Mouse (Mus musculus): ENCODE measurements at regions not wholly inside any gene's neighbourhood (a gene's known extent, or its start where the extent isn't known, plus 50 kb on each side); places are given as distances from the start of the nearest gene placed in this dataset.

DNA sequence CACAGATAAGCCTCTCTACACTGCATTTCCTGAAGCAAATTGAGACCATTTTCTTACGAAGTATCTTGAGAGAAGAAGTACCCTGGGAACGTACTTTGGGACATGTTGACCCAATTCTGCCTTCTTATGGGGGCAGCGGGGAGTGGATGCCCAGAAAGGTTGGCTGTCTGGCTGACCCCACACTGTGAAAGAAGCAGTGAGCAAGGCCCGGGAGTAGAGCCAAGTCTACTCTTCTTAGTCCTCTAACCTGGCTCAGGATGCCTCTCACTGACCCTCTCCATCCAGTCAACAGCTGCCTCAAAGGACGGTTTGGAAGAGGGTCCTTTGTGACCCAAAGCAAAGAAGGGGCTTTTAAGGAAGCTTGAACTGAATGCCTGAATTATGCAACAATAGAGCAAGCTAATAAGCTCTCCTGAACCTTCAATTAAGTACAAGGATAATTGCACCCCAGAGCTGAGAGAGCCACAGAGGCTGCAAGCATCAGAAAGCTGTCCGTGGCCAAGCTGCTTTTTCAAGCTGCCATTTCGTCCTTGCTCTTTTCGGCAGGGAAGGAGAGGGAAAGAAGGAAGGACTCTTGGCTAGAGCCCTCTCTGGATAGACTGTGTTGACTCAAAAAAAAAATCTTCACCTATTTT, 70.3 kb downstream of the Pctp start:
- no peak for DNase-seq (ENCODE audit: low read depth, low spot score)

DNA sequence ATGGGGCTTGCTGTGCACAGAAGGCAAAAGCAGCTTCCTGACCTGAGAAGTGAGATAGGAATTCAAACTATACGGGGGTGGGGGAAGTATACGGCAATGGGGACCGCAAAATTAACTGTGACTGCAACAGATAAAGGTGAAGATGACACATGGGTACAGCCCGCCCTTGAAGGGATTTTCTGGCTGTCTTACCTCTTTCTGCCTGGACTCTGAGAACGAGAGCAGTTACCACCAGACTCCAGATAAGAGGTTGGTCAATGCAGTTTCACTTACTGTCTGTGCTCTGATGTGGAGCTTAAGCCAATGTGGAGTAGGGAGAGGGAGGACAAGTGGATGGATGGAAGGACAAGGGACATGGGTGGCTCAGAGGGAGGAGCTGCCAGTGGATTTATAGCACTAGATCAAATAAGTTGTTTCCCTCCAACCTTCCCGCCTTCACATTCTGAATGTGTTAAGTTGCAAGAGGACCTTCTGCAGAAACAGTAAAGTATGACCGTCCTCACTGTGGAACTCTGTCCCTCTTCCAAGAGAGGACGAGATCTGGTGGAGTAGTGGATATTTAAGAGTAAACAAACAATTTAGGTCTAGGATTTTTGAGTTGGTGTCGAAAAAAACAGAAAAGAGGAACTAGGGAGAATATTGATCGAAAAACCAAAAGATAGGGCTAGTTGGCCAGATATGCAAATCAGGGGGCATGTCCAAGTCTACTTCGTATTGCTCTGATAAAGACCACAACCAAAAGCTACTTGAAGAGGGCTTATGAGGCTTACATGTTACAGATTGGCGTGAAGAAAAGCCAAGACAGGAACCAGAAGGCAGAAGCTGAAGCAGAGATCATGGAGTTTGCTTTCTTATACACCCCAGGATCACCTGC, 73.3 kb downstream of the Pctp start:
- peak; percentile 5 for DNase-seq (ENCODE audit: low read depth, low spot score)

DNA sequence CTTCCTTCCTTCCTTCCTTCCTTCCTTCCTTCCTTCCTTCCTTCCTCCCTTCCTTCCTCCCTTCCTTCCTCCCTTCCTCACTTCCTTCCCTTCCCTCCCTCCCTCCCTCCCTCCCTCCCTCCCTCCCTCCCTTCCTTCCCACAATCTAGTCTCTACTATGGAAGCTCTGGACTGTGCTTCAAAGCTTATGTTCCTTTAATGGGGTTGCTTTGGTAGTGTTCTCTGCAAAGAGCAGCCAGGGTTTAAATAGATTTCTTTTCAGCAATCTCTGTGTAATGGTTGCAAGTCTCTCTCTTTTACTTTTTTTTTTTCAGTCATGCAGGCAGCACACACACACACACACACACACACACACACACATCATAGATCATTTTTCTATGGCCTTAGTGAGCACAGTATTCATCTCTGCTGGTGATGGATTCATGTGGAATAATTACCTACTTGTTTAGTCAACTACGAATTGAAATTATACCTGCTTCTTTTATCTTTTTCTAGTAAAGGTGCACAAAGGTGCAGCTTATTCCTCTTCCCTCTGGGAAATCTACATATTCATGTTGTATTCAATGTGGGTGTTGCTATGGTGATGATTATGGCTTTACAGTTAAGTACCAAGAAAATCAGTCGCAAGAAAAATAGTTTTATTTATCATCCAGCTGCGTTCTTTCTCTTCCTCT, 75.1 kb downstream of the Pctp start:
- DNase-seq (ENCODE audit: low read depth, low spot score): no peak

DNA sequence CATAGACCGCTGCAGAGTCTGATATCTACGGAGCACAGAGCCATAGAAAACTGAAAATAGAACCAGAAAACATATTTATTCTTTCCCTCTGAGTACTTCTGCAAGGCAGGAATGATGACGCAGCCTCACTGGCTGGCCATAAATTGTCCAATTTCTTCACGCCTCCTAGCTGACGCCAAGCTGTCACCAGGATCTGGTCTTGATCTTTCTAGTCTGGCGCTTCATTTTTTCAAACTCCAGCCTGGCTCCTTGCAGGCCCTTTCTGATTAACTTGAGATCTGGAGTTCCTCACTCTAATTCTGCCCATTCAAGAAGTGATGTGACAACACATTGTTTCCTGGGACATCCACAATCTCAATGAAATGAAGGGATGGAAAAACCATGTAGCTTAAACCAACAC, 80.1 kb downstream of the Pctp start:
- no peak for DNase-seq (ENCODE audit: low read depth, low spot score)

DNA sequence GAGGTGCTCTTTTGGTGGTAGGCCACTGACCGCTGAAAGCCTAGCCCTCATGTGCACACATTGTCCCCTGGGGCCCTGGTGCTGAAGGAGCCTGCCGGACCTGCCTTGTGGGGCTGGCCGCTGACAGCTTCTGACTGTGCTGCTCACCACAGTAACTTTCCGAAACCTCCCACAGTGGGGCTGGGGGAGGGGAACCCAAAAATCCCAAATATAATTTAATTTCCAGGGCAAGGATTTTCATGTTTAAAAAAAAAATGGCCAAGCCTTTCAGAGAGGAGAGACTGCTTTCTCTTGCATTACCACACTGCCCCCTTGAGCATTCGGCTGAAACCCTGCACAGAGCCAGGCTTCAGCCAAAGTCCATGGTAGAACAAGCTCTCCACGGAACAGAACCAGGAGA, 81.5 kb downstream of the Pctp start:
- DNase-seq (ENCODE audit: low read depth, low spot score): no peak

DNA sequence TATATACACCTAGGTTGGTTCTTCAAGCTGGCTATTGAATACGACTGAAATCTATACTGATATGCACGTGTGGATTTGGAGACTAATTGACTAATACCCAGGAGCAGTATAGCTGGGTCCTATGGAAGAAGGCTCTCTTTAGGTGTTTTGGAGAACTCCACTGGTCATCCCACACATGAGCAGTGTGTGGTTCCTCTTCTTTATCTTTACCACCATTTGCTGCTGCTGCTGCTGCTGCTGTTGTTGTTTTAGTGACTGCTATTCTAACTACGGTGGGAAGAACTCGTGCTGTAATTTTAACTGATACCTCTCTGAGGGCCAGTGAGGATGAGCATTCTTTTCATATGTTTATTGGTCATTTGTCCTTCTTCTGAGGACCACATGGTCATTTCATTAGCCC, 86.9 kb downstream of the Pctp start:
- no peak for DNase-seq (ENCODE audit: low read depth, low spot score)

DNA sequence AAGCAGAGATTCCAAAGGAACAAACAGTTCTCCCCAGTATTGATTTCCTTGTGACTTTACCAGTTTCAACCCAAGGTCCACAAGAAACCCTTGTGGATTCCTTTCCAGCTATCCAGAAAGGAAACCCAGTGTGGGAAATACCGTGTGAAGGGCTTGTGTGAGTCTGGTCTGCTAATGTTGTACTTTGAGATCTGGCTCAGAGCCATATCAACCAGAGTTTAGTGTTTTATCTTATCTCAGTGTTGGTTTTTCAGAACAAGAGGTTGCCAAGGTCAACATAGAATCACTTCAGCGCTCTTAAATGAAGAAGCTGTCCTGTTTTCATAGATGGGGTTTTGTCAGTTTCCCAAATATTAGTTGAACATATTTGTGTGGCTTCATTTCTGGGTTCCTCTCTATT, 88.1 kb downstream of the Pctp start:
- no peak for DNase-seq (ENCODE audit: low read depth, low spot score)

DNA sequence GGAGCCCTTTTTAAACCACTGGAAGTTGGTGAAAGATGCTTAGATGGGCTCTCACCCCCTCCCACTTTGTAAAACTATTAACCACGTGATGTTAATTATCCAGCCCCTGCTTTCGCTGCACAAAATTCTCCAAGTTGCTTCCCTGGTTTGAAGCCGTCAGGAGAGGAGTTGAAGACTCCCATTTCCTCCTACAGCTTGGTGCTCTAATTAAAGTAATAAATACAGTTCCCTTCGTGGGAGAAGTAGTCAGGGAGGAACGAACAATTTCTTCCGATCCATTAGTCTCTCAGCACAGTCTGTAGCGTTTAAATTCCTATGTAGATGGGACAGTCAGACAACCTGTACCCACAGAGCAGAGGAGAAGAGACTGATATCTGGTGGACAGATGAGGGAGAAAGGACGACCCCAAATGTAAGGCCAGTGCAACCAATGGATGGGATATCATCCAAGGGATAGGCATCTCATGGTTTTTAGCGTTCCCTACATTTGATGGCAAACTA, 101.4 kb downstream of the Pctp start:
- DNase-seq (ENCODE audit: low read depth, low spot score): no peak

DNA sequence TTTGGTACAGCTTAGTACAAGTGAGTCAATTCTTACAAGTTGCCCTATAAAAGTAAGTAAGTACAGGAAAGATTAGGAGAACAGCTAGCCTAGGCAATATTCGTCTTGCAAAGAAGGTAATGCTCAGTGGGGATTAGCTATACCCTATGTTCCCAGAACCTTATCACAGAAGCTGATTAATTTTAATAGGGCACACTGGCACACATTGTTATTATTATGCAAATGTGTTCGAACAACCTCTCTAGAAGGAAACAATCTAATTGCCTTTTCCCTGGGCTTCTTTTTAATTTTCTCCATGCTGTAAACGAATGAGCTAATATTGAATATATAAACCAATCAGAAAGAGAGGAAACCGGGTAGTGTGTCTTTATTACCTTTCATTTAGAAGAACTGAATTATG, 104.2 kb downstream of the Pctp start:
- DNase-seq (ENCODE audit: low read depth, low spot score): no peak

DNA sequence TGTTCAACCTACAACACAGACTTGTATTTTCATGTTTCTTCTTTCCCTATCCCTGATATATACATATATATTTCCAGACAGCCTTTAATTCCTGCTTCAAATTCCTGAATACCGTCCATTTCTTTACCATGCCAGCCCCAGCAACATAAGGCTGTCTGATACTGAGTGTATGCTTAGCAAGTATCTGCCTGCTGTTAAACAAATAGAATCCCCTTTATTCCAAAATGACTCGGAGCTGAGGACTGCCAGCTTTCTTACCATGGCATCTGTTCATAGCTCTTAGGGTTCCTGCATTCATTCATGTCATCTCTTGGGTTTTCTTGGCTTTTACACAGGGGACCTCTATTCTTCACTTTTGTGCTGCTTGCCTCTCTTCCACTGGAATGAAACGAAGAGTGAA, 105.8 kb downstream of the Pctp start:
- DNase-seq (ENCODE audit: low read depth, low spot score): no peak

DNA sequence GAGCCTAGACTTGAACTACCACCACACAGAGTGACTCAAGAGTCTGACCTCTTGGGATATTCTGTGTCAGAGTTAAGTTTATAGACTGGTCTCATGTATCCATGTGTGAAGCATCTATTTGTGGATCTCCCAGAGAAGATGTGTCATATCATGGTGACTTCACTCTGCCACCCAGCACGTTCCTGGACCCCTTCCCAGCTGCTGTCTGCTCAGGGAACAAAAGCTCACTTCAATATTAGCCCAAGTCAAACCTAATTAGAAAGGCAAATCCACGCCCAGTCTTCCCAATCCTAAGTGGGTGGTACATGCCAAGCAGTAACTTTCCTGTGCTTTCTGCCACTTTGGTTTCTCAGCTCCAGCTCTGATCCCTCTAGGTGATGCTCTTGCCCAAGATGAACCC, 94.1 kb upstream of the Ankfn1 start:
- DNase-seq (ENCODE audit: low read depth, low spot score): no peak

DNA sequence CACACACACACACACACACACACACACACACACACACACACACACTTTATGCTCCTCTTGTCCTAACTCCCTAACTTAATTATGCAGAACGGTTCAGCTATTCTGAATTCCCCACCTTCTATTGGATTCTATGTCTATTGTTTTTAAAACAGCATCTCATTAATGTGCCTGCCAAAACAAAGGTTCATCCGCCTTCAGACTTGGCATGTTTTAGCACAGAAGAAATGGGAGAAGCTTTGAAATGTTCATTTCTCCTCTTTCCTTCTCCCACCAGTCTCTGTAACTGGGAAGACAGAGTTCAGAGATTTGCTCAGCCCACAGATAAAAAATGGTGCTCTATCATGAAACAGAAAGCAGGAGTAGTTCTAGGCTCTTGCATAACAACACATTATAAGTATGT, 90.1 kb upstream of the Ankfn1 start:
- DNase-seq (ENCODE audit: low read depth, low spot score): no peak

DNA sequence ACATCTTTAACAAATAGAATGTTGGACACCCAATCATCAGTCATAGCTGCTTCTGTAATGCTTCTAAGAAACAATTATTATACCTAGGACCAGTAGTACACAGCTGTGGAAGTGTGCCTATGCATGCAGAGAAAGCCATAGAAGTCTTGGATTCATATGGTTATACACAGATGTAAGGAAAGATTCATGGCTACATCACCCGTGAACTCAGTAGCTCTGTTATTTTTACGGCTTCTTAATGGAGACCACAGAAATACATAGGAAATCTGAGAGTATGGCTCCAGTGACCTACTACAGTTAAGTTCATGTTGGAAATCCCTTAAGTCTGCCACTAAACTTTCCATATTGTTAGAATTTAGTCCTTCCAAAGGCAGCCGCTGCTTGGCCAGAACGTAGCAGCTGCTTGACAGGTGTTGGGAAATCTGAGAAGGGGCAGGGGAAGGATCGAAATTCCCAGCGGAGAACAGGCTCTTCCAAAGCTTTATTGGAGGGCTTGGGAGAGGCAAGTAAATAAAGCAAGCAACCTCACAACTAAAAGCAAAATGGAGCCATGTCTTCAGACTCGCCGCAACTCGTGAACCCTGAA, 78.8 kb upstream of the Ankfn1 start:
- DNase-seq (ENCODE audit: low read depth, low spot score): no peak

DNA sequence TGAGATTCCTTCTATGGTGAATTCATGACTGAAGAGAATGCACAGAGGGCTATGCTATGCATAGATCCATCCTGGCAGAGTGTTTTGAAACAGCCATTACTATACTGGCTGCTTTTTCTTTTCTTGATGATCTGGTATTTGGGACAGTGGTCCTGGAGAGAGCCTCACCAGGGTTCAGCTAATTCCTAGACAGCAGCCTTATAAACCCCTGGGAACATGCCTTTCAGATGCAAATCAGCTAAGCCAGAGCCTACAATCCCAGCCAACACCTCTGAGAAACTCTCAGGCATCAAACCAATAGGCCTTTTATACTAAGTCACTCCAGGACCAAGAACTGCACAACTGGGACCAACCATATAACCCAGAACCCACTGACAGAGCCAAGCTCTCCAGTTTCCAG, 64.4 kb upstream of the Ankfn1 start:
- DNase-seq (ENCODE audit: low read depth, low spot score): no peak

DNA sequence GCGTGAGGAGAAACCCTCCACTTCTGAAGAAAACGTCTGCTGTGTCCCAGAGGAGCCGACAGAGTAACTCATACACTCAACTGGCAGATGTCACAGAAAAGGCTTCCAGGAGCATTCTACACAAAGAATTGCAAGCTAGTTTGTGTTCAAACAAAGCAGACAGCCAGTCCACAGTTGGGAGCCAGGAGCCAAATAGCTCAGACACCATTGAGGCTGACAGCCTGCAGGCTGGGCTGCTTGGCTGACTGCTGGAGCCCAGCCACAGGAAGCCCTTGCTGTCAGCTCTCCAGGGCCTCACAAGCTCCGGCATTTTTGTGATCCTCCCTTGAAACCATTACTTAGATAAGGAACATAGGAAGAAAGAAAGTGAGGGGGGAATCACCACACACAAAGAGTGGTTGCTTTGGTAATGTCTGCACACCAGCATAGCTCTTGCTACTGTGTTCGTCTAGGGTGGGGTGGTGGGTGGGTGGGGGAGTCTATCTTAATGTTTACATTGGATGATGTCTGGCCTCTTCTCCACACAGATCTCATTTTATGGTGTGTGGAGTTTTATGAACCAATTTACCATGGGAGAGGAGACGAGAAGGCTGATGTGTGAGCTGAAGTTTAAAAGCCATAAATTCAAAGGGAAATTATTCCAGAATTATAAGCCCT, 62.3 kb upstream of the Ankfn1 start:
- no peak for DNase-seq (ENCODE audit: low read depth, low spot score)

DNA sequence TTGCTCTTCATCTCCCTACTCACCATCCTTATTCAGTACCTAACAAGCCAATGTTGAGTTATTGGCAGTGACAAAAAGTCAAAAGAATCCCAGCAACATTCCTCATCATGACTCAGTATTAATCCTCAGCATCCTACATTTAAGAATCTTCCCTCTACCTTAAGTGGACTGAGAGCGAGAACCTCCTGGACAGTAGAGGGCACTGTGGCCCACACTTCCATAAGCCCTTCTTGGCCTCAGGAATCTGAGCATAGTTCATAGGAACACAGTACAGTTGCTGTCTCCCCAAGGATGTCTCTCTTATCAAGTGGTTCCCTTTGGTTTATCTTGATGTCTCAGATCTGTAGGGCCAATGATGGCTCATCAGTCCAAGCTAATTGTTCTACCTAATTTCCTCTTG, 60.5 kb upstream of the Ankfn1 start:
- DNase-seq (ENCODE audit: low read depth, low spot score): no peak

DNA sequence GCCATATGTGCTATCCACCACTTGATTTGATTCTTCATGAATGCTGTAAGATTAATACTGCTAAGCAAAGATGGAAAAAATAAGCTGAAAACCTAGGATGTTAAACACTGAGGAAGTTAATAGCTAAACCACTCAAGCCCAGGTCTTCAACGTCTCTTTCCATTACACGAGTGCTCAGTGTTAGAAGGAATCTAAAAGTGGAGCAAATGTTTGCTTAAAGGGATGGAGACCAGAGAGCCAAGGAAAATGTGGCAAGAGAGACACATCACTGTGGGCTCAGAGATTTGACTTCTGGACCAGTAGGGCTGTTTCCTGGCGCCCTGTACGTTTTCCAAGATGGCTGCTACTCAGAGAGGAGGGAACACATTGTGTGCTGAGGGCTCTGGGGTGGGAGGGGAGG, 59.4 kb upstream of the Ankfn1 start:
- no peak for DNase-seq (ENCODE audit: low read depth, low spot score)

DNA sequence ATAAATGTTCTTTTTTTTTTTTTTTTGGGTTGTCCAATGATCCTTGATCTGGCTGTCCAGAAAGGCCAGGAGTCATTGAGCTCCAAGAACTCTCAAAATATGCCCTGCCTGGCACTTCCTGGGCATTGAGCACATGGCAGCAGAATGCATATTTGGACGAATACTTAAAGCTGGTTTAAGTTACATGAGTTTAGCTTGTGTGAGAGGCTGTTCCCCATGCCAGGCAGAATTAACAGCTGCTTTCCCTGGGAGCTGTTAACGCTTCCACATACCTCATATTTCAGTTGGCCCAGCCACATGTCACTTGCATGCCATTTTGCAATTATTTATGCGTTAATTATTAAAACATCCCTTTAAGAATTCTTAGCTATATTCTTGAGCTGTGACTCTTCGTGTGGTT, 56.6 kb upstream of the Ankfn1 start:
- DNase-seq (ENCODE audit: low read depth, low spot score): no peak

DNA sequence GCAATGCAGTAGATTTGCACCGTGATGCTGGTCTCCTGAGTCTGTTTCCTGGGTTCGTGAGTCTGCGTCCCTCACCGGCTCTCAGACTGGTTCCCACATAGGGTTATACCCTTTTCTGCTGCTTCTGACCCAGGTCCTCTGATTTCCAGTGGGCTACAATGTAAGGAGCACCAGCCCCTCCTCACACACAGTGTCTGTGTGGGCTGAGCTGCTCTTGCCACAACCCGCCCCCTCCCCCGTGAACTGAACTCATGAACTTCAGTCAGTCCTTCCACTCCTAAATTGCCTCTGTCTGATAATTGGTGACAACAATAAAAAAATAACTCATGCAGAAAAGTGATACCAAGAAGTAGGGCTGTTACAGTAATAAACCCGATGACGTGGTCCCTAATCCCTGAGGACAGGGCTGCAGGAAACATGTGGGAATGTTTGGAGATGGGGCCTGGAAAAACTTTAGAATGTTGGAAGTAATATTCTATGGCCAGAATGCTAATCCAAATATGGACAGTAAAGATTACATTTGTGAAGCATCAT, 54.2 kb upstream of the Ankfn1 start:
- no peak for DNase-seq (ENCODE audit: low read depth, low spot score)

All from A20 (cell line).